Mouse (Mus musculus): ENCODE data around the gene Tmem54.

DNA sequence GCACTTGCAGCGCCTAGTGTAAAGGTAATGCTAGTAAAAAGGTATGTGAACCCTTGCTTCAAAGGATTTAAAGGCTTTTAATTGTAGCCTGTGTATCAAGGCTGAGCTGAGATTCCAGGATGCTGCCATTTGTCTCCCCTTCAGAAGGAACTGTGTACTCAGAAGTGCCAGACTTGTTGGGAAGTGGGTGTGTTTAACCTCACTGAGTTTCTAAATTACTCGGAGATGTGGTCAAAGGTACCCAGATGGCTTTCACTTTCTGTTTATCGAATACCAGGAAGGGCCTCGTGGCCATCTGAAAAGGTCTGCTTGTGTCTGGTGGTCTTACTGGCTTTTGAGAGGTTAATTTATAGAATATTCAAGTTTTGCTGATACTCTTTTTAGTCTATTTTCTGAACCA, 45.4 kb upstream of the Tmem54 start:
- TF ChIP-seq GATA1 (IDR thresholded peaks at IDR 0.05; ENCODE audit: low read length) = no peak
- TF ChIP-seq TAL1 (IDR thresholded peaks at IDR 0.05; ENCODE audit: low read length) = no peak

Data from erythroblast, embryonic 14.5 days (primary cell).